In genomic region chr8:46741281-46741791, GRCm38 (mm10) we compare ENCODE assay signal across 8 mouse cellular contexts. TPM values are rescaled to one million over a fixed set of nuclear protein-coding genes. Genes with fewer than 3 reads are reported as not detected.
DNase-seq lines count a peak whose midpoint lies in the region; ATAC-seq and TF ChIP-seq lines count a peak whose summit lies in the region.

No protein-coding gene starts in this region.

- peak; percentile 69 for DNase-seq in MEL (ENCODE audit: low read depth, low spot score)
- DNase-seq in adrenal gland, postnatal 4 days (ENCODE audit: low spot score in 2 of 2): peak; percentile 19 to 46
- peak; percentile 47 for DNase-seq in forebrain, embryonic 14.5 days (ENCODE audit: low spot score)
- peak; percentile 59 for DNase-seq in heart, postnatal 4 days
- peak in 1 of 2 experiments; percentile 38 for DNase-seq in layer of hippocampus, adult 2 months (ENCODE audit: low spot score in 2 of 2)
- DNase-seq in lung, embryonic 14.5 days: peak; percentile 63
- no peak for DNase-seq in natural killer cell, adult 2 months (ENCODE audit: low spot score in 2 of 2)

- H3K4me2 ChIP-seq in forebrain, embryonic 14.5 days (ENCODE audit: low read length): peak overlapping the region; percentile 83
- peak overlapping the region; percentile 83 for H3K4me2 ChIP-seq in lung, embryonic 14.5 days

- peaks cover 68% of the 10 kb centered on the region for H3K79me2 ChIP-seq in MEL (ENCODE audit: control insufficient read depth, insufficient read depth, low read length, poor library complexity)

- H3K9me3 ChIP-seq in MEL (replicated peaks; ENCODE audit: insufficient read depth, low read length): no peaks in the 10 kb centered on the region
- peaks cover 4% of the 10 kb centered on the region; the same call in 1 of the 2 replicates for H3K9me3 ChIP-seq in forebrain, embryonic 14.5 days (replicated peaks; ENCODE audit: control insufficient read depth, low read length)
- no peaks in the 10 kb centered on the region; the same call in 1 of the 2 replicates for H3K9me3 ChIP-seq in lung, embryonic 14.5 days (ENCODE audit: low read depth, low read length)

- peak overlapping the region; percentile 97 for H3K27ac ChIP-seq in MEL (ENCODE audit: control insufficient read depth, low read depth, low read length)
- peak overlapping the region; percentile 74 for H3K27ac ChIP-seq in forebrain, embryonic 14.5 days (ENCODE audit: low read depth, low read length)
- peak overlapping the region; percentile 98 for H3K27ac ChIP-seq in layer of hippocampus, adult 2 months
- H3K27ac ChIP-seq in lung, embryonic 14.5 days (ENCODE audit: low read depth): peak overlapping the region; percentile 92
- H3K27ac ChIP-seq in olfactory bulb, adult 2 months (ENCODE audit: insufficient read depth, low read depth, low read length): peak overlapping the region; percentile 92

- peaks cover 0 to 39% of the 10 kb centered on the region in 2 experiments; a peak in 2 of 4 replicates for H3K36me3 ChIP-seq in MEL (ENCODE audit: control insufficient read depth in 1 of 2, insufficient read depth in 2 of 2, low read length in 2 of 2)
- no peaks in the 10 kb centered on the region for H3K36me3 ChIP-seq in forebrain, embryonic 14.5 days (ENCODE audit: control insufficient read depth, insufficient read depth, low read length)
- no peaks in the 10 kb centered on the region for H3K36me3 ChIP-seq in lung, embryonic 14.5 days (ENCODE audit: insufficient read depth)

- H3K4me1 ChIP-seq in MEL (ENCODE audit: control insufficient read depth in 1 of 2, insufficient read depth in 2 of 2, low read length in 2 of 2): peaks cover 15 to 32% of the 10 kb centered on the region in 2 experiments
- H3K4me1 ChIP-seq in forebrain, embryonic 14.5 days (ENCODE audit: control insufficient read depth, insufficient read depth, low read length): peaks cover 5% of the 10 kb centered on the region; the same call in 1 of the 2 replicates
- peaks cover 13% of the 10 kb centered on the region; the same call in 1 of the 2 replicates for H3K4me1 ChIP-seq in lung, embryonic 14.5 days (ENCODE audit: insufficient read depth)
- peaks cover 5% of the 10 kb centered on the region for H3K4me1 ChIP-seq in olfactory bulb, adult 2 months (ENCODE audit: control insufficient read depth, insufficient read depth, low read length)

- H3K9ac ChIP-seq in MEL (ENCODE audit: control insufficient read depth, low read depth, low read length, poor library complexity, severe bottlenecking): peak overlapping the region; percentile 68
- H3K9ac ChIP-seq in forebrain, embryonic 14.5 days (ENCODE audit: low read length): peak overlapping the region; percentile 97
- H3K9ac ChIP-seq in lung, embryonic 14.5 days: peak overlapping the region; percentile 97

- no peak; a peak in 1 of 4 replicates for TF ChIP-seq POLR2A in MEL (IDR thresholded peaks at IDR 0.05; ENCODE audit: control insufficient read depth in 1 of 2, insufficient read depth in 1 of 2, low read depth in 1 of 2, low read length in 2 of 2, poor library complexity in 1 of 2)
- no peak for TF ChIP-seq POLR2A in olfactory bulb, adult 2 months (IDR thresholded peaks at IDR 0.05; ENCODE audit: insufficient read depth, low read depth, low read length)

- TF ChIP-seq CTCF in MEL (IDR thresholded peaks at IDR 0.05 in 2 of 3, conservative IDR thresholded peaks at IDR 0.05 in 1 of 3; ENCODE audit: control insufficient read depth in 1 of 3, insufficient read depth in 1 of 3, low read depth in 2 of 3, low read length in 3 of 3, poor library complexity in 1 of 3, severe bottlenecking in 1 of 3): no peak
- no peak for TF ChIP-seq CTCF in layer of hippocampus, adult 2 months (conservative IDR thresholded peaks at IDR 0.05)
- no peak for TF ChIP-seq CTCF in lung, embryonic 14.5 days (IDR thresholded peaks at IDR 0.05; ENCODE audit: low read depth)
- no peak for TF ChIP-seq CTCF in olfactory bulb, adult 2 months (IDR thresholded peaks at IDR 0.05; ENCODE audit: insufficient read depth, low read depth, low read length)

- ATAC-seq in forebrain, embryonic 14.5 days: peak; percentile 21
- ATAC-seq in lung, embryonic 14.5 days (ENCODE audit: insufficient read depth): 0 out of 2 replicates have a peak, but pooled peaks have one; percentile 19

- no peak for TF ChIP-seq EP300 in MEL (IDR thresholded peaks at IDR 0.05; ENCODE audit: low read depth in 1 of 2, low read length in 2 of 2)

- WGBS in forebrain, embryonic 14.5 days: 0% methylated on average over 27 of the region's 28 CpGs
- WGBS in lung, embryonic 14.5 days: under 1% methylated on average over 28 of the region's 28 CpGs
- WGBS in olfactory bulb, adult 2 months: under 1% methylated on average over 28 of the region's 28 CpGs

- H3K4me3 ChIP-seq in MEL (ENCODE audit: control insufficient read depth in 1 of 2, insufficient read depth in 1 of 2, low read depth in 2 of 2, low read length in 2 of 2): peak overlapping the region; percentile 89 to 98
- peak overlapping the region; percentile 91 for H3K4me3 ChIP-seq in forebrain, embryonic 14.5 days (ENCODE audit: low read depth, low read length)
- peak overlapping the region; percentile 78 for H3K4me3 ChIP-seq in layer of hippocampus, adult 2 months
- H3K4me3 ChIP-seq in lung, embryonic 14.5 days (ENCODE audit: low read depth, low read length): peak overlapping the region; percentile 94
- H3K4me3 ChIP-seq in olfactory bulb, adult 2 months (ENCODE audit: insufficient read depth, low read depth, low read length): peak overlapping the region; percentile 93

- H3K27me3 ChIP-seq in MEL (ENCODE audit: control insufficient read depth in 1 of 2, insufficient read depth in 2 of 2, low read length in 2 of 2): no peaks in the 10 kb centered on the region
- no peaks in the 10 kb centered on the region for H3K27me3 ChIP-seq in forebrain, embryonic 14.5 days (replicated peaks; ENCODE audit: control insufficient read depth, insufficient read depth, low read length)
- H3K27me3 ChIP-seq in lung, embryonic 14.5 days (ENCODE audit: insufficient read depth, low read length): no peaks in the 10 kb centered on the region

- TF ChIP-seq RAD21 in MEL (IDR thresholded peaks at IDR 0.05; ENCODE audit: low read depth, low read length): no peak

TF ChIP-seq in MEL, 35 proteins besides CTCF, POLR2A, EP300 and RAD21:
- TF ChIP-seq NELFE (IDR thresholded peaks at IDR 0.05; ENCODE audit: low read depth, low read length): no peak
- no peak for TF ChIP-seq ZC3H11A (IDR thresholded peaks at IDR 0.05; ENCODE audit: low read depth, low read length)
- 0 out of 2 replicates have a peak, but pooled peaks have one; percentile 6 for TF ChIP-seq MXI1 (IDR thresholded peaks at IDR 0.05; ENCODE audit: low read depth, low read length)
- no peak for TF ChIP-seq MEF2A (IDR thresholded peaks at IDR 0.05; ENCODE audit: extremely low read depth, insufficient replicate concordance, low read depth, low read length, poor library complexity, severe bottlenecking)
- TF ChIP-seq ZMIZ1 (IDR thresholded peaks at IDR 0.05; ENCODE audit: low read depth, low read length): no peak

RNA-seq across cellular contexts. Expression of gene Irf2, which starts 1.8 kb away (rescaled TPM):
- 4.9 and 5.1 TPM in 2 replicates for total RNA-seq in MEL (2012; rRNA removed)
- polyA plus RNA-seq in MEL (2012; ENCODE audit: insufficient read depth in 1 of 2, insufficient read length in 2 of 2, low read depth in 1 of 2, low replicate concordance in 2 of 2, missing spikeins in 1 of 2): 10 to 100 TPM in 1 of 2 experiments, not detected in 1; 19.4 TPM
- total RNA-seq in adrenal gland, postnatal 4 days (2021): 10 to 100 TPM; 56.2 to 62.9 TPM
- 6.2 and 8.4 TPM in 2 replicates for polyA plus RNA-seq in forebrain, embryonic 14.5 days (2014; fragmentation: Nextera tagmentation; extraction: Ambion mirVana)
- 10 to 100 TPM; 29.6 to 36.3 TPM for total RNA-seq in heart, postnatal 4 days (2021)
- 10 to 100 TPM; 54.6 to 62.0 TPM for total RNA-seq in layer of hippocampus, adult 2 months (2021)
- 16.8 and 23.7 TPM in 2 replicates for polyA plus RNA-seq in lung, embryonic 14.5 days (2014; fragmentation: Nextera tagmentation; extraction: Ambion mirVana)
- not detected in 2 replicates for polyA plus RNA-seq in olfactory bulb, adult 2 months (2012; ENCODE audit: insufficient read depth, insufficient read length, low replicate concordance, missing spikeins)

Comparison
In these comparisons a context has a peak if more than half of its experiments do, and no peak if none do; other contexts are left out.
1. DNase-seq: peak in MEL (single experiment), adrenal gland, postnatal 4 days (2 of 2), forebrain, embryonic 14.5 days (single experiment), heart, postnatal 4 days (single experiment) and lung, embryonic 14.5 days (single experiment); none in natural killer cell, adult 2 months (0 of 2).
2. Peak in every context shown above with its lines, with median percentiles within 50 percentile points of each other: H3K27ac ChIP-seq, H3K4me3 ChIP-seq and H3K9ac ChIP-seq.